Mouse (Mus musculus) erythroblast, embryonic 14.5 days (primary cell): ENCODE measurements around the gene Dnaaf2. TPM values are rescaled to one million over a fixed set of nuclear protein-coding genes. Genes with fewer than 3 reads are reported as not detected.
"Not testable (repeated sequence)": the region's sequence is repeated elsewhere in the genome, so short reads cannot be mapped to it uniquely, and the experiment has no call there.

Source experiments
- H3K27me3 ChIP-seq: 2 replicates; pipeline ENCODE4 v1.6.1; 2012; ENCODE audit warnings: inconsistent platforms; ENCODE audit not compliant: control insufficient read depth
- H3K36me3 ChIP-seq: 2 replicates; pipeline ENCODE4 v1.6.1; 2012; ENCODE audit warnings: mild to moderate bottlenecking, inconsistent platforms; ENCODE audit not compliant: control insufficient read depth
- H3K4me1 ChIP-seq: 2 replicates; pipeline ENCODE4 v1.6.1; 2012; ENCODE audit warnings: inconsistent platforms; ENCODE audit not compliant: control insufficient read depth
- H3K4me3 ChIP-seq: replicated peaks from 2 replicates; pipeline ENCODE3; 2012; ENCODE audit warnings: moderate library complexity, mild to moderate bottlenecking, inconsistent platforms
- H3K9me3 ChIP-seq: 2 replicates; pipeline ENCODE4 v1.6.1; 2012; ENCODE audit warnings: low read length, inconsistent platforms, mixed read lengths; ENCODE audit not compliant: control insufficient read depth
- GATA1 ChIP-seq: IDR thresholded peaks from 2 replicates; pipeline ENCODE4 v1.6.1; 2012; ENCODE audit warnings: low read length, inconsistent platforms, mixed read lengths
- TAL1 ChIP-seq: IDR thresholded peaks from 3 replicates; pipeline ENCODE4 v1.6.1; 2012; ENCODE audit warnings: low read length, inconsistent platforms, mixed read lengths
- polyA plus RNA-seq: library from polyadenylated mRNA; stranded (reverse); fragments of >175 nt; gene quantifications from 2 replicates; pipeline ENCODE4 v1.2.3, GENCODE M21; 2012

Gene Dnaaf2
- polyA plus RNA-seq, 1 experiment: 2.3 TPM

DNA sequence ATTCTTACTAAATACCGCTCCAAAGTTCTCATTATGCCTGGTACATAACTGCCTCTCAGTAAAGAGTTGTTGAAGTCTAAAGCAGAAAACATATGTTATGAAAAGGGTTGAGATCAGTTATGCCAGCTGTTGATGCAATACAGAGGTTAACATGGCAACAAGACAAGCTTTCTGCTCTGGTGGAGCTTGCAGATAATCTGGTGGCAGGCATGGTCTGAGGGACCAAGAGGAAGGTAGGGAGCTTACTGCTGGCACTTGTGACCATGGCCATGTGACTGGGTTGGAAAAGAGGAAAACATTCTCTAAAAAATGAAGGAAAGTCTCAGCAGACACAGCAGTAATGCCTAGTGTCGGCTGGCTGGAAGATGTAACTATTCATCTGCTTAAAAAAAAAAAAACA, 26.9 kb downstream of the Dnaaf2 start:
- TF ChIP-seq GATA1 (no peak), TAL1 (no peak)
- H3K4me1 ChIP-seq: peaks cover 44% of the 10 kb centered on the region
- no peaks in the 10 kb centered on the region for H3K27me3 ChIP-seq
- H3K9me3 ChIP-seq: no peaks in the 10 kb centered on the region
- peaks cover 60% of the 10 kb centered on the region for H3K36me3 ChIP-seq
- H3K4me3 ChIP-seq: no peak overlapping the region

GRCm38 (mm10) chr12:69168461-69169106, 29.6 kb downstream of the Dnaaf2 start, which contains the start of gene Lrr1:
Lrr1 (plus strand) TSS chr12:69168814.
- H3K9me3 ChIP-seq: no peaks in the 10 kb centered on the region
- peak within 1 kb of the TSS; percentile 100 for H3K4me3 ChIP-seq
- TF ChIP-seq TAL1 (no peak), GATA1 (no peak)
- no peaks in the 10 kb centered on the region for H3K27me3 ChIP-seq
- peaks cover 33% of the 10 kb centered on the region for H3K36me3 ChIP-seq
- H3K4me1 ChIP-seq: peaks cover 60% of the 10 kb centered on the region

GRCm38 (mm10) chr12:69167656-69168460, 30.4 kb downstream of the Dnaaf2 start:
- peak overlapping the region; percentile 100 for H3K4me3 ChIP-seq
- peaks cover 60% of the 10 kb centered on the region for H3K4me1 ChIP-seq
- TF ChIP-seq GATA1: no peak
- no peak for TF ChIP-seq TAL1
- peaks cover 26% of the 10 kb centered on the region for H3K36me3 ChIP-seq
- H3K27me3 ChIP-seq: no peaks in the 10 kb centered on the region
- H3K9me3 ChIP-seq: no peaks in the 10 kb centered on the region

- H3K9me3 ChIP-seq, H3K4me3 ChIP-seq, H3K27me3 ChIP-seq: not testable (repeated sequence)
- Histone ChIP-seq H3K4me1 (peaks cover 60% of the 10 kb centered on the region), H3K36me3 (peaks cover 17% of the 10 kb centered on the region)
Measured at GRCm38 (mm10) chr12:69166861-69167581, 31.2 kb downstream of the Dnaaf2 start.

- TF ChIP-seq TAL1: no peak
- no peak for TF ChIP-seq GATA1
Measured at GRCm38 (mm10) chr12:69164904-69165303, 33.3 kb downstream of the Dnaaf2 start.

DNA sequence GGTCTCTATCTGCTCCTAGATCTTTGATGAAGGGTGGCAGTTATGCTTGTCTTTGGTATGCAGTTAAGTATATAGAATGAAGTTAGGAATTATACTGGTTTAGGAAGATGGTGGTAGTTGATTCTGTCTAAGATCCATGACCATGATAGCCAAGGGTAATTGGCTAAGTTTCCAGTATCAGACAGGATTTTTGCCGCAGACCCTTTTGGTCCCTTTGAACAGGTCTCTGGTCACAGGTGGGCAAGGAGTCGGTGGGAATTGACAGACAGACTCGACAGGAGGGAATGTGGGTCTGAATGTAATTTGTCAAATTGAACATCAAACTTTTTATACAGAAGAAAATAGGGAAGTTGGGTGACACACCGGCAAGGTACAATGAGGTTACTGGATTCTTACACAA, 34.6 kb downstream of the Dnaaf2 start:
- not testable (repeated sequence) for H3K36me3 ChIP-seq, H3K4me3 ChIP-seq, H3K9me3 ChIP-seq, H3K27me3 ChIP-seq
- peaks cover 41% of the 10 kb centered on the region for H3K4me1 ChIP-seq

More at GRCm38 (mm10) chr12:69164904-69165303, 33.3 kb downstream of the Dnaaf2 start:
- Histone ChIP-seq H3K9me3 (no peaks in the 10 kb centered on the region), H3K27me3 (no peaks in the 10 kb centered on the region), H3K4me1 (peaks cover 50% of the 10 kb centered on the region), H3K4me3 (no peak overlapping the region), H3K36me3 (no peaks in the 10 kb centered on the region)

DNA sequence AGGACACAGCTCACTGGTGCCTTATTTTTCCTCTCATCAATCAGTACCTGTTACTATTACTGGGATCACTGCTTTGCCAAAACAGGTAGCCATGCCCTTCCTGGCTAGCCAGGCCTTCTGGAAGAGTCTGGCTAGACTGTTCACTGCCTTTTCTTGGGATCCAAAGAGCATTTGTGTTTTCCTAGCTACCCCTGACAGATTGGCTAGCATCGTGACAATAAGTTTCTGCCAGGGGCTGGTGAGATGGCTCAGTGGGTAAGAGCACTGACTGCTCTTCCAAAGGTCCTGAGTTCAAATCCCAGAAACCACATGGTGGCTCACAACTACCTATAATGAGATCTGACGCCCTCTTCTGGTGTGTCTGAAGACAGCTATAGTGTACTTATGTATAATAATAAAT, 37.6 kb downstream of the Dnaaf2 start:
- H3K9me3 ChIP-seq, H3K4me3 ChIP-seq, H3K27me3 ChIP-seq: not testable (repeated sequence)
- H3K4me1 ChIP-seq: peaks cover 43% of the 10 kb centered on the region
- H3K36me3 ChIP-seq: peaks cover 24% of the 10 kb centered on the region

DNA sequence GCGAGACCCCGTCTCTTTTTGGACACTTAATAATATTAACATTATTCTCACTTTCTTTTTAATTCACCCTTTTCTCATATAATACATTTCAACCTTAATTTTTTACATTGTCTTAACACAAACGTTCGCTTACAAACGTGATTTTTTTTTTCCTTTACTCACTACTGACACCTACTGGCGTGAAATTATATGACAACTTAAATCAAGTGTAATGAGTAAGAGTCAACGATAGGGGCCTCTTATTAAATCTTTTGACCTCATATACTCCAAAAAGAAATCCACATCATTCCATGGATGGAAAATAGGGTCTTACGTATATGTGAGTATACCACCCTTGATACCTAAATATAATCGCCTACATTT, 38.7 kb downstream of the Dnaaf2 start:
- Histone ChIP-seq H3K4me3 (peak overlapping the region; percentile 42), H3K27me3 (no peaks in the 10 kb centered on the region), H3K36me3 (peaks cover 33% of the 10 kb centered on the region), H3K4me1 (peaks cover 34% of the 10 kb centered on the region), H3K9me3 (no peaks in the 10 kb centered on the region)
- TF ChIP-seq GATA1: no peak
- TF ChIP-seq TAL1: no peak

DNA sequence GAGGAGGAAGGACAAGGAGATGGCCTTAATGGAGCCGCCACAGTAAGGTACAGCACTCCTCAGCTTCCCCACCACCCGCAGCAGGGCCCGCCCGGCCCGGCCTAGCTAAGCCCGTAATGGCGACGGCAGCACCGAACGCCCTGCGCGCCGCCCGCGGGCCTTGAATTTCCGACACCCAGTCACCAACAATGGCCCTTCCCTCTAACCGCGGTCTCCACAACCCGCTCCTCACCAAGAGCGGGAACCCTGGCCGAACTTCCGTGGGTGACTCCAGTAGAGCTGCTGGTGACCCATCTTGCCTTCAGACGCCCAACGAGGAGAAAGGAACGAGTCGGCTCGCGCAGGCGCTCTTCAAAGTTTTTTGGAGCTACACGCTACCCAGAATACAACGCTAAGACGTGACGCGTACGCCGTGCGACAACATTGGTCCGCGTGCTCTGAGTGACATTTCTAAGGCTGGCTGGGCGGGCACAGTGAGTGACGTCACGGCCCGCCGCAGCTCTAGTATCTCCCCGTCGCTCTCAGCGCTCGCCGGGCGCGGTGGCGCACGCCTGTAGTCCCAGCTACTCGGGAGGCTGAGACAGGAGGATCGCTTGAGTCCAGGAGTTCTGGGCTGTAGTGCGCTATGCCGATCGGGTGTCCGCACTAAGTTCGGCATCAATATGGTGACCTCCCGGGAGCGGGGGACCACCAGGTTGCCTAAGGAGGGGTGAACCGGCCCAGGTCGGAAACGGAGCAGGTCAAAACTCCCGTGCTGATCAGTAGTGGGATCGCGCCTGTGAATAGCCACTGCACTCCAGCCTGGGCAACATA, 39.3 kb downstream of the Dnaaf2 start, which contains the start of gene Rps29:
TSS of gene Rps29 (minus strand) at position 422 of the 813 bp plus-strand sequence.
- peaks cover 29% of the 10 kb centered on the region for H3K4me1 ChIP-seq
- H3K36me3 ChIP-seq: peaks cover 33% of the 10 kb centered on the region
- not testable (repeated sequence) for H3K9me3 ChIP-seq, H3K27me3 ChIP-seq
- H3K4me3 ChIP-seq: peak within 1 kb of the TSS; percentile 91
